Mouse (Mus musculus) ovary, postnatal 36 days (tissue): ENCODE measurements around the gene a.

Source experiments
- DNase-seq: peaks from one replicate; pipeline ENCODE4 v3.0.0; 2022; ENCODE audit warnings: low spot score, mixed read lengths

Gene a

DNA sequence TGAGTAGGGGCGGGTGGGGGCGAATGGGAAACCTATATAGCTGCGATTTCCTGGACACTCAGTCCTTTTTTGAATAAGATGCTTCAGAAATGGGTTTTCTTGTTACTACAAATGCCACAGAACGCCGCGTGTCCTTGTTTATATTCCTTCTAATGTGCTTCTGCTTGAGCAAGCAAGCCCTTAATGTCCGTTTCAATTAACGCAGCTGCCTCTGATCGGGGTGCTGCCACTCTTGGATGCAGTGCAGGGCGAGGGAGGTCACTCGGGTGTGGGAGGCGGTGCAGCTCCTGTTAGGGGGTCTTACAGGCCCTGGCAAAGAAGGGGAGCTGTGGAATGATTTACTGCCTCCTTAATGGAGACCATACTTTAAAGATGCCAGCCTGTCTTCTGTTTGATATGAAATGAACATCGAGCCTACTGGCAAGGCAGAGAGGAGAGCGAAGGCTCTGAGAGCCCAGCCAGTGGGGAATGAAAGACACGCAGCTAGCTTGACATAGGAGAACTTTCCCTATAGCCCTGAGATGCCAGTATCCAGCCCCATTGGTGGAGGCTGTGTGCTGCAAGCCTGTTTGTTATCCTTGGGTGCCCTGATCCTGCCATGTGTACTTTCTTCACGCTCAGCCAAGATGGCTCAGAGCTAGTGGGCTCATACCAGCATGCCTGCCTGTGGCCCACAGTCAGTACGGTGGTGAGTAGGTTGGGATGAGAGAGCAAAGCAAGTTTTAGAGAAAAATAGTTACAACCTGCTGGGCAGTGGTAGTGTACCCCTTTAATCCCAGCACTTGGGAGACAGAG lies 8.1 kb upstream of the a start:
- no peak for DNase-seq

- no peak for DNase-seq
These were observed 5.9 kb upstream of the a start for GRCm38 (mm10) chr2:154785284-154785683.

- DNase-seq: no peak
These were observed 5.0 kb upstream of the a start for GRCm38 (mm10) chr2:154786187-154786586.

GRCm38 (mm10) chr2:154786776-154787175 lies 4.4 kb upstream of the a start:
- no peak for DNase-seq

DNA sequence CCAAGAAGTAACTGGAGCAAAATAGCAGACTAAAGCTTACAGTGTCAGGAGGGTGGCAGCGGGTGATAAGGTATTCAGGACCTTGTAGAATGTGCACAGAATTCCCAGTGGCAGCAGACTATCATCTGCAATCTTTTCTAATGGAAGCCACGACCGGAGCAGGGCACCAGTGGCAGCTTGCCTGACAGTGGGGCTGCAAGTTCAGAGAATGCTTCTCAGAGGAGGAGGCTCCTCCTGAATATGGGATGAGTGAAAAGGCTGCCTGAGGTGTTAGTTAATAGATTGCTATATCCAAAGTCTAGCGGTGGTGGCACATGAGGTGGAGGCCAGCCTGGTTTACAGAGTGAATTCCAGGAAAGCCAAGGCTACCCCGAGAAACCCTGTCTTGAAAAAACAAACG lies 1.8 kb upstream of the a start:
- DNase-seq: no peak

GRCm38 (mm10) chr2:154789977-154790655 lies 1.1 kb upstream of the a start:
- no peak for DNase-seq

GRCm38 (mm10) chr2:154791661-154792642 lies 750 bp downstream of the a start:
- DNase-seq: peak; percentile 84

DNA sequence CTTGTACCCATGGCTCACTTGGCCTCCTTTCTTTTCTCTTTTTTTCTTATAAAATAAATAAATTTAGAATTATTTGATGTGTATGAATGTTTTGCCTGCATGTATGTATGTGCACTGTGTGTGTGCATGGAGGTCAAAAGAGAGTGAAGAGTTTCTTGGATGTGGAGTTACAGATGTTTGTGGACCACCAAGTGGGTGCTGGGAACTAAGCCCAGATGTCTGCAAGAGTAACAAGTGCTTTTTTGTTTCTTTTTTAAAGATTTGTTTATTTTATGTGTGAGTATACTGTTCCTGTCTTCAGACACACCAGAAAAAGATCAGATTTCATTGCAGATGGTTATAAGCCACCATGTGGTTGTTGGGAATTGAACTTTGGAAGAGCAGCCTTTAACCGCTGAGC lies 12.2 kb downstream of the a start:
- no peak for DNase-seq

GRCm38 (mm10) chr2:154803845-154804244 lies 12.6 kb downstream of the a start:
- DNase-seq: no peak

DNA sequence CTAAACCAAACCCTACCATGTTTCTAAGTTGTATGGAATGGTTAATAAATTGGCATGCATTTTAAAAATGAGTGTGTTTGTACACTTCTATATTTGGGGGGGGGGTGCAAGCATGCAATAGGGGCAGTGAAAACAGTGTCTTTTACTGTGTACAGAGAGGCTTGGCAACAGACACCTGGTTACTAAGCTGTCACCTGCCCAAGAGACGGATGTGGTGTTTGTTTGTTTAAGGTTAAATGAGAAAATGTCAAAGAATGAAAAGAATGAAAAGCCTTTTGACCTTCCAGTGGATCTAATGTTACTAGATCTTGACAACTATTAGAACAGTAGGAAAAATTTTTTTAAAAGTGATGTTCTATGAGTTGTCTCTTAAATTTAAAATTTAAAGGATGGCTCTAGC lies 16.5 kb downstream of the a start:
- DNase-seq: no peak

- DNase-seq: no peak
These were observed 18.0 kb downstream of the a start for GRCm38 (mm10) chr2:154809107-154809762.

DNA sequence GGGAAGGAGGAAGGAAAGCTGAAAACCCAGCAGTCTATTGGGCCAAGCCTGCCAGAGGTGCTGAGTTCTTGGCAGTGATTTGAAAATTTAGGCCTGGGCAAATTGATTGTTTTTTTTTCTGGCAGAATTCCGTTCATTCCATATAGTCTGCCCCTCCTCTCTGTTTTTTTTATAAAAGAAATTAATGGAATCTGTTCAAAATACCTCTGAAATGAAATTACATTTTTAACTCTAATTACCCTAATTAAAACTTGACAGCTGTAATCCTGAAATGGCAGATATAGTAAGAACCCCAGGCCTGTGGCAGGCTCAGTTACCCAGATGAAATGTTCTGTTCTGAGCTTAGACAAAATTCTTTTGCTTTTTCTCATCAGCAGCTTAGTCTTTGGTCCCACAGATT lies 19.6 kb downstream of the a start:
- no peak for DNase-seq

GRCm38 (mm10) chr2:154813426-154813825 lies 22.2 kb downstream of the a start:
- DNase-seq: no peak

GRCm38 (mm10) chr2:154817089-154817488 lies 25.9 kb downstream of the a start:
- no peak for DNase-seq

GRCm38 (mm10) chr2:154817788-154818187 lies 26.6 kb downstream of the a start:
- DNase-seq: peak; percentile 45

DNA sequence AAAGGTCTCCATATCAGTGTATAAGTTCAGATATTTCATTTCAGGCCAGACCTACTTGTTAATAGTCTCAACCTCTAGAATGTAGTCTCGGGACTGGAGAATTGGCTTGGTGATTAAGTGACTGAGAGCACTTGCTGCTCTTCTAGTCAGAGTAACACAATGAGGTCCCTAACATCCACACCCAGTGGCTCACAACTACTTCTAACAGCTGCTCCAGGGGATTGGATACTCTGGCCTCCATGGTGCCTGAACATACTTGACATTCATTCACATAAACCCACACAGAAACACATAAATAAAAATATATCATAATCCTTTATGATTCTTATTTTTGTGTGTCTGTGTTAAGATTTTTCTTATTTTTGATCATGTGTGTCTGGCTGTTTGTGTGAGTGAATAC lies 27.4 kb downstream of the a start:
- no peak for DNase-seq

- DNase-seq: no peak
These were observed 29.1 kb downstream of the a start for GRCm38 (mm10) chr2:154820346-154820745.

GRCm38 (mm10) chr2:154826054-154826538 lies 34.9 kb downstream of the a start:
- no peak for DNase-seq

DNA sequence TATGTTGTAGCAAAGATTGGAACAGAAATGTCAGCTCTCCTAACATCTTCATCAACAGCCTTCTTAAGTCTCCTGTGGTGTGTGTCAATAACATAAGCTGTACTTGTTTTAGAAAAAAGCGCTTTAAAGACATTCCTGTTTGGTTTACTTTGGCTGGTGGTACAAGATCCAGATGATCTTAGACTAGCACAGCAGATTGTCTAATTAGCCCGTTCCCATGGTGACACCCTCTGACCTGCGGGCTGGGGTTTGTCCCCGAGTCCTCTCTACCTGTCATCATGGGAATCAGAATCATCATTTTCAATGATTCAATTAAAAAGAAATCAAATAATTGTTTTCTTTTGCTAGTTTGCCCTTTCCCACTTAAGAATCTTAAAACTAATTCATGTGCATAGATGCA lies 36.3 kb downstream of the a start:
- no peak for DNase-seq

DNA sequence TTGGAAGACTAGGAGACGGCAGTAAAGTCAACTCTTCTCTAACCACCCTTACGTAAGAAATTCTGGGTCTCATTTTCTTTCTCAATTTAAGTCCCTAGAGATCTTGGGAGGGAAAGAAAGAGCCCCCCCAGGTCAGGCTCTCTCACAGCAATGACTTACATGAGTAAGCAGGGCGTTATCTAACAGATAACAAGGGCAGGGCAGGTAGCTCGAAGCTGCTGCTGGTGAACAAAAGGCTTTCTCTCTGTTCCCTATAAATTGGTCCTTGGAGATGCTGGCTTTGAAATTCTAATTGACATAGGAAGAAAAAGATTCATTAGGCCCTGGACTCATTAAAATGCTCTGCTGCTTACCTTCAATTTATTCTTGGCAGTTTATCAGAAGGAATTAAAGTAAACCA lies 41.3 kb downstream of the a start:
- no peak for DNase-seq

DNA sequence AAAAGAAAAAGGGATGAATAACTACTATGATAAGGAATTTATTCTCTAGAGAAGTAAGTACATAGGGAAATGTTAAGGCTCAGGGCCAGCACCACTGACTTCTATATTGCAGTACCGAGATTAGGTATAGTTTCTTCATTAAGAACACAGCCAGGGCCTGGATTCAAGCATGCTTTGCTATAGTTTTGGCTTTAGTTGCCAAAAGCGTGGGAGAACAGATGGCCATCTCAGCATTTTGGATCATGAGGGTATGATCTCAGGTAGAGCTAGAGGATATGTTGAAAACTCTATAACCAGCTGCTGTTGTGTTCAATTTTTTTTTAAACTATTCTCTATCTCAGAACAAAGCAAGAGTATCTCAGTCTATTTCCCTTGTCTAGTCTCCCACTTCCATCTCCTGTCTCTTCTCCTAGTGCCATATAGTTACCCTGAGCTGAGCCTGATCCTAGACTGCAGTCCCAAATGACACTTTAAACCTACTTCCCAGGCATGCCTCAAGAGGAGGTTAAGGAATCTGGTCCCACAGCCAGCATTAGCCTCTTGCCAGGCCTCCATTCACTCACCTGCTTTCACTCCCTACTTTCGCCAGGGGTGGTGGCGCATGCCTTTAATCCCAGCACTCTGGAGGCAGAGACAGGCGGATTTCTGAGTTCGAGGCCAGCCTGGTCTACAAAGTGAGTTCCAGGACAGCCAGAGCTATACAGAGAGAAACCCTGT lies 43.1 kb downstream of the a start:
- no peak for DNase-seq
